Mouse (Mus musculus) liver, postnatal 0 days (tissue): ENCODE measurements around the gene Dcxr.
"Not testable (repeated sequence)": the region's sequence is repeated elsewhere in the genome, so short reads cannot be mapped to it uniquely, and the experiment has no call there.

Experiments used
- CTCF ChIP-seq: sonication (generic); IDR thresholded peaks from 2 replicates; pipeline ENCODE4 v1.5.1; 2016; ENCODE audit warnings: antibody characterized with exemption, low read depth
- EP300 ChIP-seq: IDR thresholded peaks from 2 replicates; pipeline ENCODE4 v1.6.1; 2016; ENCODE audit warnings: antibody characterized with exemption, low read depth, mild to moderate bottlenecking

DNA sequence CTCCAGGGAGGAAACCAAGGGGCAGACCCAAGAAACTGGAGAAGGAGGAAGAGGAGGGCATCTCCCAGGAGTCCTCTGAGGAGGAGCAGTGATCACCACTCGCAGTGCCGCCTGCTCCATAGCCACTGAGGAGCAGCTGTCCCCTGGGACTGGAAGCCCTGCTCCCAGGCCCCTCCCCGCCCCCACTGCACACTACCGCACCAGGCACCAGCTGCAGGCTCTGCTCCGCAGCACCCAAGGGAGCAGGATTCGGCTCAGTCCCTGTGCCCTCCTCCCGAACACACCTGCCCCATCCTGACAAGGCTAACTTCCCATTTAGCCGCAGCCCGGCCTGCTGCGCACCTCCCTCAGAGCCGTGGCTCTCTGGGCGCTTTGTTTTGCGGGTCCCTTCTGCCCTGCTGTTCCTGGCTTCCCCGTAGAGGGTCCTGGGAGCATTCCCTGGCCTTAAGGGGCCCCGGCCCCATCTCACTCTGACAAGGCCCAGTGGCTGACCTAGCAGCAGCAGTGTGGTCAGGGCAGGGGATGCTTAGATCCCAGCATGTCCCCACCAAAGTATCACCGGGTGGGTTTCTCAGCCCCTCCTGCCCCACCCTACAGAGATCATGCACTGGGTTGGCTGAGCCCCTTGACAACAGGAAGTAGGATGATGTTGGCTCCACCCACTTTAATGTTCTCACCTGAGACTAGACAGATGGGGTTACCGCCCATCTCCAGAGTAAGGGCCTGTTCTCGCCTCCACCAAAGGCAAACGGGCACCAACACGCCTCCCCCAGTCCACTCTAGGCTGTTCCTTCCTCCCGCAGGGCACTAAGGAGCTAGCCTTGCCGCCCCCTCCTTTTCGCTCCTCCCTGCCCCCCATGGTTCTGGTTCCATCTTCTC, 36.3 kb upstream of the Dcxr start:
- not testable (repeated sequence) for TF ChIP-seq CTCF, EP300
